Mouse (Mus musculus) neural tube, embryonic 11.5 days (tissue): ENCODE data around the gene Vps11. TPM values are rescaled to one million over a fixed set of nuclear protein-coding genes. Genes with fewer than 3 reads are reported as not detected.

Experiments
- ATAC-seq: fragments of 200-750 bp; cut with Nextera tagmentation; 2 replicates; pipeline ENCODE4 v1.8.0; 2017; ENCODE audit warnings: moderate number of reproducible peaks, mild to moderate bottlenecking, moderate TSS enrichment, moderate library complexity; ENCODE audit not compliant: insufficient read depth, low FRiP score, low TSS enrichment
- DNase-seq: peaks from one replicate; pipeline ENCODE4 v3.0.0-alpha.2; 2015; ENCODE audit warnings: low spot score
- H3K27ac ChIP-seq: fragments of 300-500 bp; sonication (generic); 2 replicates; pipeline ENCODE4 v1.5.1; 2014; ENCODE audit warnings: low read depth, mild to moderate bottlenecking, low read length
- H3K27me3 ChIP-seq: fragments of 300-500 bp; sonication (generic); 2 replicates; pipeline ENCODE4 v1.6.1; 2014; ENCODE audit warnings: mild to moderate bottlenecking, low read length, mixed read lengths; ENCODE audit not compliant: control insufficient read depth, insufficient read depth
- H3K36me3 ChIP-seq: fragments of 300-500 bp; sonication (generic); 2 replicates; pipeline ENCODE4 v1.6.1; 2014; ENCODE audit warnings: mild to moderate bottlenecking, low read length, moderate library complexity, mixed read lengths; ENCODE audit not compliant: control insufficient read depth, insufficient read depth
- H3K4me1 ChIP-seq: fragments of 300-500 bp; sonication (generic); 2 replicates; pipeline ENCODE4 v1.6.1; 2014; ENCODE audit warnings: low read length, mixed read lengths; ENCODE audit not compliant: control insufficient read depth, insufficient read depth
- H3K4me2 ChIP-seq: fragments of 300-500 bp; sonication (generic); 2 replicates; pipeline ENCODE4 v1.6.1; 2014; ENCODE audit warnings: low read depth, mild to moderate bottlenecking, moderate library complexity
- H3K4me3 ChIP-seq: fragments of 300-500 bp; sonication (generic); 2 replicates; pipeline ENCODE4 v1.5.1; 2014; ENCODE audit warnings: low read depth, low read length
- H3K9ac ChIP-seq: fragments of 300-500 bp; sonication (generic); 2 replicates; pipeline ENCODE4 v1.6.1; 2014; ENCODE audit warnings: mild to moderate bottlenecking, low read length
- H3K9me3 ChIP-seq: fragments of 300-500 bp; sonication (generic); 2 replicates; pipeline ENCODE4 v1.6.1; 2016; ENCODE audit warnings: low read length; ENCODE audit not compliant: control insufficient read depth
- WGBS: fragments of 180-500 bp; shearing (Covaris S2); extraction: QIAGEN DNeasy Blood & Tissue Kit; methylation state at CpG from one replicate; pipeline ENCODE4 v1.1.7; 2014; 5-methylcytosine and 5-hydroxymethylcytosine counted together
- polyA plus RNA-seq: library from polyadenylated mRNA; unstranded; fragments of >200 nt; fragmentation: Nextera tagmentation; extraction: Ambion mirVana; gene quantifications from 2 replicates; pipeline ENCODE4 v1.2.1, GENCODE M21; 2014

Vps11 gene
- polyA plus RNA-seq, 1 experiment from 2014 or later, result 32.9 TPM

DNA sequence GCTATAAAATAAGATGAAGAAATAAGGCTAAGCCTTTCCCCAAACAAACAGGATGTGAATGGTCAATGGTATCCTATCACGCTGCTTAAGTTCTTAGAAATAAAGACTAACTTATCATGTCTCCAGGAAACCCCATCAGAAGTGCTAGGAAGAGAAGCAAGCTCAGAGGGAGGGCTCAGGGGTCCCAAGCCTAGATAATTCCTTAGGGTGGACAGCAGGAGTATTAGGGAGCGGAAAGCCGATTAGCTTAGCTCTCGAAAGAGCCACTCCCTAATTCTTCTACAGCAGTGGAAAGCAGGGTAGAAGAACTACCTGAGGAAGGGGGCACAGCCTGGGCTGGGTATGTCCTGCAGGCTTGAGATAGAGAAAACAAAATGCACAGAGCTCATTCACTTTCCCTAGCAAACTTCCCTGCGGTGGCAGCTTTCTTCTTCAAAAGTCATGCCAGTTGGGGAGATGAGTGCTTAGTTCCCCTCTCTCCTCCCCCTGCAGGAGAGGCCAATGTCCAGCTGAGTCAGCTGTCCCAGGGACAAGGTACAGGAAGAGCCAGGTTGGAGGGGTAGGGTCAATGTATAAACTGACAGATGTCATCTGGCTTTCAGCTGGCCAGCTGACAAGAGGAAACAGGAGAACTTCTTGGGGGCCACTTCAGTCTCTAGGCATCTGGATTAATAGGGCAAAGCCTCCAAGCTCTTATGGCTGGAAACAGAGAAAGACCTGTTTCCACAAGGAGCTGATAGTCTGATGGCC, 43.2 kb downstream of the Vps11 start:
- H3K9ac ChIP-seq, result peak overlapping the region; percentile 14
- DNase-seq (no peak), ATAC-seq (no peak)
- H3K4me3 ChIP-seq, result peak overlapping the region; percentile 91; the same call in 1 of the 2 replicates
- no peaks in the 10 kb centered on the region for H3K27me3 ChIP-seq
- no peaks in the 10 kb centered on the region for H3K9me3 ChIP-seq
- no peak overlapping the region for H3K27ac ChIP-seq
- H3K4me1 ChIP-seq, result peaks cover 21% of the 10 kb centered on the region
- H3K36me3 ChIP-seq, result peaks cover 12% of the 10 kb centered on the region
- peak overlapping the region; percentile 93 for H3K4me2 ChIP-seq
- 70% methylated on average over 5 of the region's 5 CpGs for WGBS

DNA sequence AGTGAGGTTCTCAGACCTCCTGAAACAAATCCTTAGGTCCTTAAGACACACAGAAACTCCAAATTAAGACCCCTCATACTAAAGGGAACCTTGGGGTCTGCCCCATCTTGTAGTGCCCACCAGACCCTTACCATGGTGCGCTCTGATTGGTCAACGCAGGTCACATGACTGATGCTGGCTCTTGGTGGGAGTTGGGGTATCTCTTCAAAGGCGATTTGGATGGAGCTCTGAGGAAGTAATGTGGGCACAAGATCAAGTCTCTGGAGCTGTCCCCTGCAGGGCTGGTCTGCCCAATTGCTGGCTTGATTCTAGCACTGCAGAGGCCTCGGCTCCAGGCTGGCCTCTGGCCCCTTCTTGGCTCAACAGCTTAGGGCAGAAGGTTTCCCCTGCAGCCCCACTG, 44.0 kb downstream of the Vps11 start:
- Histone ChIP-seq H3K36me3 (peaks cover 13% of the 10 kb centered on the region), H3K27ac (no peak overlapping the region), H3K4me2 (no peak overlapping the region), H3K4me3 (no peak overlapping the region), H3K9ac (no peak overlapping the region), H3K9me3 (no peaks in the 10 kb centered on the region), H3K27me3 (no peaks in the 10 kb centered on the region), H3K4me1 (peaks cover 21% of the 10 kb centered on the region)
- DNase-seq, result no peak
- no peak for ATAC-seq
- WGBS, result 72% methylated on average over 4 of the region's 4 CpGs

DNA sequence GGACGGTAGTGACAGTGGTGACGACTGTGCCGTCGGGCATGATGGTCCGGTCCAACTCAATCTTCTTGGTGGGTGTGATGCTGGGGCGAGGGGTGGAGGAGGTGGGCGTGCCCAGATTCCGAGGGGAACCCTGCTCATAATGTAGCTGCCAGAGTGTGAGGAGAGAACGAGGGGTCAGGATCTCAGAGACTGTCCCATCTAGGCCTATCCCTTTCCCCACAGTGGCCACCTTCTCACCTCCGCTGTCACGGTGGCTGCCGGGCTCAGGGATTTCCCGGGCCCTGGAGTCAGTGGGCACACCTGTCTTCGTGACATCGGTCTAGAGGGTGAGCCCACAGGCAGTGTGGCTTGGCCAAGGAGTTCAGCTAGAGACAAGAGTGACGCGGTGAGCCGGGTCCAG, 46.6 kb downstream of the Vps11 start:
- Histone ChIP-seq H3K27ac (no peak overlapping the region), H3K9me3 (no peaks in the 10 kb centered on the region), H3K4me2 (no peak overlapping the region), H3K4me1 (peaks cover 20% of the 10 kb centered on the region), H3K36me3 (peaks cover 13% of the 10 kb centered on the region), H3K27me3 (no peaks in the 10 kb centered on the region), H3K9ac (no peak overlapping the region), H3K4me3 (no peak overlapping the region)
- DNase-seq (no peak), ATAC-seq (no peak)
- 93% methylated on average over 18 of the region's 18 CpGs for WGBS

DNA sequence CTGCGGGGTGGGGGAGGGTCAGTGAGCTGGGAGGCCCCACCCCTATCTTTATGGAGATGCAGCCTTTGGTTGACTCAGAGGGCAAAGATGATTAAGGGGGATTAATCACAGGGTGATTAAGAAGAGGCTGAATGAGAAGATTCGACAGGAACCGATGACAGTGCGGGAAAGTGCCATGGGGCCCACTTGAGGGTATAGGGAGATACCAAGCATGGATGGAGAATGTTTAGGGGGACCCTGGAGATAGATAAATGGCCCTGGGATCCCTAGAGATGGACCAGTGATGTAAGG, 47.3 kb downstream of the Vps11 start:
- H3K4me1 ChIP-seq, result peaks cover 19% of the 10 kb centered on the region

DNA sequence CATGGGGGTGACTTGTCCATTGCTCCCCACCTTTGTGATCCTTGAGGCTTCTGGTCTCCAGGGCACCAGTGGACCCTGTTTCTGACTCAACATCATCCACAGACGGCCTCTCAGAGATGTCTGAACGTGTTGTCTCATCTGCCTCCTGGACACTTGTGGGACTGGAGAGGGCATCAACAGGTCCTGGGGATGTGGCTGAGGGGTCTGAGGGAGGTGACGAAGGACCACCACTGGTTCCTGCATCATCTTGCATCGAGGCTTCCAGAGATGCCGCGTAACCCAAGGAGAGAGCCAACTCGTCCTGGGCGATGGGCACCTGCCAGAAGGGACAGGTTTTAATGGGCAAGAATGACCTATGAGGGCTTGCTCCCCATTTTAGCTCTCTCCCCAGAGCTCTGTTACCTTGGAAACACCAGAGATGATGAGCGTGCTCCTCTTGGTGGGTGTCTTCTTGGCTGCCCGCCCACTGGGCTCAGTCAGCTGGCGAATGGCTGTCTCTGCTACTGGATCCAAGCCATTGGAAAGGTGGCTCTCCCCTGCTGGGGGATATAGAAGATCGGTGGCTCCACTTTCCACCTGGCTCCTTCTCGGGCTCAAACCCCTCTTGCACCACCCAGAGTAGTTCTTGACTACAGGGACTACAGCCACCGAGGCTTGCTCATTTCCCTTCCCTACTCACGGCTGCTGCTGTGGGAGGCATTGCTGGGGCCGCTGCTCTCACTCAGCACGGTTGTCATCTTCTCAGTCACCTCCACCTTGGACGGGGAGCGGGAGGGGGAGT, 47.8 kb downstream of the Vps11 start:
- no peak for DNase-seq
- peaks cover 13% of the 10 kb centered on the region for H3K4me1 ChIP-seq
- WGBS, result 82% methylated on average over 19 of the region's 19 CpGs

More for the DNA sequence above, 47.3 kb downstream of the Vps11 start:
- no peak overlapping the region for H3K4me2 ChIP-seq
- H3K27me3 ChIP-seq, result no peaks in the 10 kb centered on the region
- WGBS, result 76% methylated on average over 4 of the region's 4 CpGs
- no peak overlapping the region for H3K4me3 ChIP-seq
- no peaks in the 10 kb centered on the region for H3K9me3 ChIP-seq
- DNase-seq (no peak), ATAC-seq (no peak)
- H3K36me3 ChIP-seq, result peaks cover 13% of the 10 kb centered on the region
- H3K9ac ChIP-seq, result no peak overlapping the region
- H3K27ac ChIP-seq, result no peak overlapping the region

DNA sequence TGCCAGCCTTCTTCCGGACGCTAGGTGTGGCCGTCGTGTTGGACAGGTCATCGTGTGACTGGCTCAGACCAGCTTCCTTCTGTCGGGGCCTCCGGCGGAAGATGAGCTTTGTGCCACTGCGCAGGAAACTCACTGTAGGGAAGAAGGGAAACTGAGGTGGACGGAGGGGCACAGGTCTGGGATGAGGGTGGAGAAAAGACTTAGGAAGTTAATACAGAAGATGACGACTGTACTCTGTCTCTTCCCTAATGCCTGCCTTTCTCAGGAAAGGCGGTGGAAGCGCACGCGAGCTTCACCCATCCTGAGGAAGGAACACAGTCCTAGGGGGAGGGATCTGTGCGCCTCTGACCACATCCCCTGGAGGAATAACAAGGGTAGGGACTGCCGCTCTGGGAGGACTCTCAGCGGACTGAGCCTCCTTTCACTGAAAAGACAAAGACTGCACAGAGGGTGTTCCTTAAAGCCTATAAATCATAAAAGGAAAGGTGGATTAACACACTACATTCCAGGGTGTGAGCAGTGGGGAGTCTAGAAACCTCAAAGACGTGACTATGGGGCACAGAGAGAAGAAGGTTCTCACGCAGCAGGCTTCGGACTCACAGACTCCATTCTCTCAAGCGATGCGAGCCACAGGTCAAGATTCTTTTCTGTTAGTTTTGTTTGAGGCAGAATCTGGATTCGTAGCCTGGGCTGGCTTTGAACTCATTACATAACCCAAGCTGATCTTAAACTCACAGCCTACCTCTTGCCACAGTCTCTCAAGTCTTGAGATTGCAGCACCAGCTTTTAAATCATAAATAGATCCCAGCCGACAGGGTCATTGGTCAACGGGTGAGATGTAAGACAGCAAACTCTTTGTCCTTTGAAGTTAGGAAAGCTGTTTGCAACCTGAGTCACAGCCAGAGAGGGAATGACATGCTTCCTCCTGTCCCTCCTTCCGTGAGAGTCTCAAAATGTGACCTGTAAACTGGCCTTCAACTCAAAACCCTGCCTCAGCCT, 50.0 kb downstream of the Vps11 start:
- Histone ChIP-seq H3K9ac (peak overlapping the region; percentile 19; the same call in 1 of the 2 replicates), H3K4me2 (peak overlapping the region; percentile 8; the same call in 1 of the 2 replicates), H3K27me3 (no peaks in the 10 kb centered on the region), H3K36me3 (peaks cover 13% of the 10 kb centered on the region), H3K4me1 (peaks cover 6% of the 10 kb centered on the region), H3K4me3 (no peak overlapping the region), H3K27ac (peak overlapping the region; percentile 42; the same call in 1 of the 2 replicates), H3K9me3 (no peaks in the 10 kb centered on the region)
- DNase-seq (peak; percentile 38), ATAC-seq (0 out of 2 replicates have a peak, but pooled peaks have one; percentile 41)
- 8% methylated on average over 27 of the region's 27 CpGs for WGBS

More for the DNA sequence above, 47.8 kb downstream of the Vps11 start:
- Histone ChIP-seq H3K27ac (no peak overlapping the region), H3K9ac (no peak overlapping the region), H3K36me3 (peaks cover 13% of the 10 kb centered on the region), H3K4me2 (no peak overlapping the region), H3K9me3 (no peaks in the 10 kb centered on the region), H3K27me3 (no peaks in the 10 kb centered on the region), H3K4me3 (no peak overlapping the region)
- ATAC-seq, result no peak

DNA sequence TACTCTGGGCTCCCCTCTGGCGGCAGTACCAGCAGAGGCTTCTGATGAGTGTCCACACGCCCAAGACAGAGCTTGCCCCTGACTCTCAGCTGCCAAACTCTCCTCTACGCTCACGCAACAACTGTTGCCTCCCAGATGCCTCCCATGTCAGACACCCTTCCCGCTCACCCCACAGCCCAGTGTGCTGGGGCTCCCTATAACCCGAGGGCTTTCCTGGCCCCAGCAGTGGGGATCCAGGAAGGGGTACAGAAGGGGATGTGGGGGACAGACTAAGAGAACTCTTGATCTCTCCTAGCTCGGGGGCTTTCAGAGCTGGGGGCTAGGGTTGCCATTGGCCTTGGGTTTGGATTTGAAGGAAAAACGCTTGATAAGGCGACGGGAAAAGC, 50.7 kb downstream of the Vps11 start:
- DNase-seq (no peak), ATAC-seq (no peak)
- 31% methylated on average over 10 of the region's 10 CpGs for WGBS
- Histone ChIP-seq H3K27ac (0 out of 2 replicates have a peak overlapping the region, but pooled peaks have one; percentile 35), H3K4me2 (no peak overlapping the region), H3K27me3 (no peaks in the 10 kb centered on the region), H3K9me3 (no peaks in the 10 kb centered on the region), H3K4me3 (no peak overlapping the region), H3K36me3 (peaks cover 13% of the 10 kb centered on the region), H3K4me1 (peaks cover 6% of the 10 kb centered on the region), H3K9ac (no peak overlapping the region)

DNA sequence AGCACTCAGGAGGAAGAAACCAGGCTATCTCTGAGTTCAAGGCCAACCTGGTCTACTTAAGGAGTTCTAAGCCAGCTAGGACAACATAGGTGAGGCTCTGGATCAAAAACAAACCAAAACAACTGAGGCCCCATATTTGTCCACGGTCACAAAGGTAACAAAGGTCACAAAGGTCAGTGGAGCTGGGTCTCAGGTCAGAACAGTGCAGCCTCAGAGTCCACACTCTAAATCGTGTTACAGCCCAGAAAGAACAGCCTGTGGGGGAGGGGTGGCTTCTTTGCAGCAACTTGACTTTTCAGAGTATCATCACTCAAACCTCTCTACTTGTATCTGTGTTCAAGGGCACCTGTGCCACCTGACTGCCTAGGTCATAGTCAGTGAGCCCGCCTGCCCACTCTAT, 51.7 kb downstream of the Vps11 start:
- Histone ChIP-seq H3K27ac (no peak overlapping the region), H3K36me3 (peaks cover 8% of the 10 kb centered on the region), H3K4me2 (no peak overlapping the region), H3K9me3 (no peaks in the 10 kb centered on the region), H3K4me1 (peaks cover 9% of the 10 kb centered on the region), H3K27me3 (no peaks in the 10 kb centered on the region), H3K9ac (no peak overlapping the region), H3K4me3 (no peak overlapping the region)
- ATAC-seq (no peak), DNase-seq (no peak)
- 66% methylated on average over 3 of the region's 3 CpGs for WGBS
